Mouse (Mus musculus) cortical plate, adult 2 months (tissue): ENCODE data around the gene Fam217b. TPM values are rescaled to one million over a fixed set of nuclear protein-coding genes. Genes with fewer than 3 reads are reported as not detected.

Source experiments
- H3K27ac ChIP-seq: fragments of 200-500 bp; 2 replicates; pipeline ENCODE4 v1.5.1; 2012; ENCODE audit warnings: low read length, control low read depth, inconsistent platforms; ENCODE audit not compliant: insufficient read depth
- H3K4me1 ChIP-seq: fragments of 200-500 bp; 2 replicates; pipeline ENCODE4 v1.6.1; 2011; ENCODE audit warnings: low read length; ENCODE audit not compliant: control insufficient read depth, insufficient read depth
- H3K4me3 ChIP-seq: fragments of 200-500 bp; 2 replicates; pipeline ENCODE4 v1.5.1; 2011; ENCODE audit warnings: mild to moderate bottlenecking, low read length, control low read depth; ENCODE audit not compliant: insufficient read depth
- CTCF ChIP-seq: fragments of 200-500 bp; IDR thresholded peaks from 2 replicates; pipeline ENCODE4 v1.5.1; 2011; ENCODE audit warnings: mild to moderate bottlenecking, control low read depth, low read length; ENCODE audit not compliant: insufficient read depth; ENCODE audit errors: extremely low read depth
- POLR2A ChIP-seq: fragments of 200-500 bp; IDR thresholded peaks from 2 replicates; pipeline ENCODE4 v1.6.1; 2011; ENCODE audit warnings: mild to moderate bottlenecking, low read length, control low read depth; ENCODE audit not compliant: insufficient read depth; ENCODE audit errors: extremely low read depth
- polyA plus RNA-seq: library from polyadenylated mRNA; depleted of rRNA; stranded (reverse); fragments of >200 nt; gene quantifications from 2 replicates; pipeline ENCODE4 v1.2.3, GENCODE M21; 2012

The Fam217b gene
- polyA plus RNA-seq, 1 experiment: 37.7 TPM

GRCm38 (mm10) chr2:178416970-178417369 lies 2.6 kb downstream of the Fam217b start:
- peaks cover 1% of the 10 kb centered on the region; the same call in 1 of the 2 replicates for H3K4me1 ChIP-seq
- no peak overlapping the region for H3K4me3 ChIP-seq
- no peak for TF ChIP-seq CTCF
- TF ChIP-seq POLR2A: no peak
- H3K27ac ChIP-seq: no peak overlapping the region

- Histone ChIP-seq H3K4me3 (no peak overlapping the region), H3K27ac (no peak overlapping the region), H3K4me1 (peaks cover 1% of the 10 kb centered on the region; the same call in 1 of the 2 replicates)
- TF ChIP-seq CTCF: no peak
- no peak for TF ChIP-seq POLR2A
Observed at GRCm38 (mm10) chr2:178420576-178420975, 6.3 kb downstream of the Fam217b start.

GRCm38 (mm10) chr2:178421603-178422002 lies 7.3 kb downstream of the Fam217b start:
- TF ChIP-seq CTCF (no peak), POLR2A (no peak)
- no peak overlapping the region for H3K27ac ChIP-seq
- no peak overlapping the region for H3K4me3 ChIP-seq
- H3K4me1 ChIP-seq: no peaks in the 10 kb centered on the region

GRCm38 (mm10) chr2:178422186-178422585 lies 7.9 kb downstream of the Fam217b start:
- H3K4me1 ChIP-seq: no peaks in the 10 kb centered on the region
- no peak overlapping the region for H3K4me3 ChIP-seq
- no peak overlapping the region for H3K27ac ChIP-seq
- TF ChIP-seq POLR2A (no peak), CTCF (no peak)

GRCm38 (mm10) chr2:178423223-178423622 lies 8.9 kb downstream of the Fam217b start:
- Histone ChIP-seq H3K27ac (no peak overlapping the region), H3K4me3 (no peak overlapping the region), H3K4me1 (no peaks in the 10 kb centered on the region)
- TF ChIP-seq CTCF (no peak), POLR2A (no peak)

GRCm38 (mm10) chr2:178426229-178426628 lies 11.9 kb downstream of the Fam217b start:
- Histone ChIP-seq H3K4me3 (no peak overlapping the region), H3K27ac (no peak overlapping the region), H3K4me1 (no peaks in the 10 kb centered on the region)
- TF ChIP-seq POLR2A (no peak), CTCF (peak; percentile 43; the same call in 1 of the 2 replicates)

- no peak overlapping the region for H3K4me3 ChIP-seq
- TF ChIP-seq POLR2A (no peak), CTCF (no peak)
- no peak overlapping the region for H3K27ac ChIP-seq
- no peaks in the 10 kb centered on the region for H3K4me1 ChIP-seq
Observed at GRCm38 (mm10) chr2:178427181-178427580, 12.9 kb downstream of the Fam217b start.

GRCm38 (mm10) chr2:178428183-178428582 lies 13.9 kb downstream of the Fam217b start:
- TF ChIP-seq POLR2A: no peak
- TF ChIP-seq CTCF: no peak
- Histone ChIP-seq H3K4me1 (no peaks in the 10 kb centered on the region), H3K27ac (no peak overlapping the region), H3K4me3 (no peak overlapping the region)

- Histone ChIP-seq H3K4me1 (no peaks in the 10 kb centered on the region), H3K4me3 (no peak overlapping the region), H3K27ac (no peak overlapping the region)
- TF ChIP-seq CTCF (no peak), POLR2A (no peak)
Observed at GRCm38 (mm10) chr2:178428676-178429075, 14.4 kb downstream of the Fam217b start.

GRCm38 (mm10) chr2:178429426-178429825 lies 15.1 kb downstream of the Fam217b start:
- H3K4me1 ChIP-seq: no peaks in the 10 kb centered on the region
- no peak for TF ChIP-seq CTCF
- TF ChIP-seq POLR2A: no peak
- H3K27ac ChIP-seq: no peak overlapping the region
- H3K4me3 ChIP-seq: no peak overlapping the region
